Mouse (Mus musculus): ENCODE measurements at regions not wholly inside any gene's neighbourhood (a gene's known extent, or its start where the extent isn't known, plus 50 kb on each side); places are given as distances from the start of the nearest gene placed in this dataset.

- Histone ChIP-seq H3K27ac (ENCODE audit: control insufficient read depth, insufficient read depth, low read depth, low read length) (no peak overlapping the region), H3K36me3 (ENCODE audit: control insufficient read depth, insufficient read depth, low read length) (no peaks in the 10 kb centered on the region), H3K4me3 (ENCODE audit: control insufficient read depth, low read depth, low read length) (no peak overlapping the region), H3K4me1 (ENCODE audit: control insufficient read depth, insufficient read depth, low read length) (no peaks in the 10 kb centered on the region), H3K27me3 (ENCODE audit: control insufficient read depth, insufficient read depth, low read length) (no peaks in the 10 kb centered on the region)
- no peak for TF ChIP-seq CTCF (IDR thresholded peaks at IDR 0.05; ENCODE audit: control insufficient read depth, insufficient read depth, insufficient replicate concordance, low read depth, low read length)
These were observed 75.8 kb upstream of the Cpm start for GRCm38 (mm10) chr10:117553211-117554186.

GRCm38 (mm10) chr10:117552049-117552652 lies 77.1 kb upstream of the Cpm start:
- H3K27ac ChIP-seq (ENCODE audit: control insufficient read depth, insufficient read depth, low read depth, low read length), result no peak overlapping the region

DNA sequence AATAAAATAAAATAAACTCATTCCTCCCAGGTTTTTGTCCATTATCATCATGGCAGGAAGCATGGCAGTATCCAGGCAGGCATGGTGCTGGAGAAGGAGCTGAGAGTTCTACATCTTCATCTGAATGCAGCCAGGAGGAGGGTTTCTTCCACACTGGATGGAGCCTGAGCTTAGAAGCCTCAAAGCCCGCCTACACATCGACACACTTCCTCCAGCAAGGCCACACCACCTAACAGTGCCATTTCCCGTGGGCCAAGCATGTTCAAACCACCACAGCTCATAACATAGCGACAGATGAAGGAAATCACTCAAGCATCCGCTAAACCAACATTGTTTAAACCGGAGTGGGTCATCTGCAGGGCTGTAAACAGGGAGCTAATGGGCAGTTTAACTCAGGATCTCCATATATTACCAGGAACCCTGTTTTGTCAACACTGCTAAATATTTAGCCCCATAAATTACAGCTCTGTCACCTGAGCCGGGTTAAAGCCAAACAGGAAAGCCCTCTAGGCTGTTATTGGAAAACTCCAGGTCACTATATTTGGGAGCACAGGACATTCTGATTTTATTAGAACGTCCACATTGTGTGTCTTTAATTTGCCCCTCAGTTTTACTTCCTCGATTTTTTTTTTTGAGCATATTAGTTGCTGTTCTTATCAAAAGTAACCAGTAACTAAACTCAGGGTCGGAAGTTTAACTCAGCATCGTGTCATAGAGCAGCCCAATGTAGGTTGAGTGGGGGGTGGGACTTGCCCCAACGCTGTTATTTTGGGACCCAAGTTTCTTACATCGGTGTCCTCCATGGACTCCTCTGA lies 77.9 kb upstream of the Cpm start:
- Histone ChIP-seq H3K4me3 (ENCODE audit: control insufficient read depth, low read depth, low read length) (no peak overlapping the region), H3K4me1 (ENCODE audit: control insufficient read depth, insufficient read depth, low read length) (no peaks in the 10 kb centered on the region), H3K27ac (ENCODE audit: control insufficient read depth, insufficient read depth, low read depth, low read length) (no peak overlapping the region), H3K27me3 (ENCODE audit: control insufficient read depth, insufficient read depth, low read length) (no peaks in the 10 kb centered on the region), H3K36me3 (ENCODE audit: control insufficient read depth, insufficient read depth, low read length) (no peaks in the 10 kb centered on the region)
- TF ChIP-seq CTCF (IDR thresholded peaks at IDR 0.05; ENCODE audit: control insufficient read depth, insufficient read depth, insufficient replicate concordance, low read depth, low read length), result no peak
- no peak for TF ChIP-seq POLR2A (IDR thresholded peaks at IDR 0.05; ENCODE audit: control insufficient read depth, low read depth, low read length)

More at GRCm38 (mm10) chr10:117552049-117552652, 77.1 kb upstream of the Cpm start:
- Histone ChIP-seq H3K4me3 (ENCODE audit: control insufficient read depth, low read depth, low read length) (no peak overlapping the region), H3K27me3 (ENCODE audit: control insufficient read depth, insufficient read depth, low read length) (no peaks in the 10 kb centered on the region), H3K36me3 (ENCODE audit: control insufficient read depth, insufficient read depth, low read length) (no peaks in the 10 kb centered on the region), H3K4me1 (ENCODE audit: control insufficient read depth, insufficient read depth, low read length) (no peaks in the 10 kb centered on the region)
- no peak for TF ChIP-seq CTCF (IDR thresholded peaks at IDR 0.05; ENCODE audit: control insufficient read depth, insufficient read depth, insufficient replicate concordance, low read depth, low read length)
- no peak for TF ChIP-seq POLR2A (IDR thresholded peaks at IDR 0.05; ENCODE audit: control insufficient read depth, low read depth, low read length)

- no peaks in the 10 kb centered on the region for H3K36me3 ChIP-seq (ENCODE audit: control insufficient read depth, insufficient read depth, low read length)
- no peak for TF ChIP-seq CTCF (IDR thresholded peaks at IDR 0.05; ENCODE audit: control insufficient read depth, insufficient read depth, insufficient replicate concordance, low read depth, low read length)
- no peak for TF ChIP-seq POLR2A (IDR thresholded peaks at IDR 0.05; ENCODE audit: control insufficient read depth, low read depth, low read length)
- no peaks in the 10 kb centered on the region for H3K27me3 ChIP-seq (ENCODE audit: control insufficient read depth, insufficient read depth, low read length)
- H3K4me1 ChIP-seq (ENCODE audit: control insufficient read depth, insufficient read depth, low read length), result no peaks in the 10 kb centered on the region
- no peak overlapping the region for H3K4me3 ChIP-seq (ENCODE audit: control insufficient read depth, low read depth, low read length)
- no peak overlapping the region for H3K27ac ChIP-seq (ENCODE audit: control insufficient read depth, insufficient read depth, low read depth, low read length)
These were observed 79.3 kb upstream of the Cpm start for GRCm38 (mm10) chr10:117549854-117550605.

DNA sequence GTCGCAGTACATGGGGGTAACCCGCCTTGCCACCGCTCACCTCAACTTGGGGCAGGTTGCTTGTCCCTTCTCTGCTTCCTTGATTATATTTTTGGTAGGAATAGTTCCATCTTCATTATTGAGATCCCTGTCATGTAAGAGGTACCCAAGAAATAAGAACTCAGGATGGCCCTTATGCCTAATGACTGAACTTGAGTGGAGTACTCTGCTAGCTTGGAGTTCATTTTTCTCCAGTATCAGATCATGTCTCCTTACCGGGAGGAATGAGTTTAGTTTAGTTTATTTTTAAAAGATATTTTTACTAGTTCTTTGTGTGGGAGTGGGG lies 79.8 kb upstream of the Cpm start:
- H3K27ac ChIP-seq (ENCODE audit: control insufficient read depth, insufficient read depth, low read depth, low read length), result no peak overlapping the region
- H3K4me3 ChIP-seq (ENCODE audit: control insufficient read depth, low read depth, low read length), result no peak overlapping the region
- no peaks in the 10 kb centered on the region for H3K4me1 ChIP-seq (ENCODE audit: control insufficient read depth, insufficient read depth, low read length)
- TF ChIP-seq CTCF (IDR thresholded peaks at IDR 0.05; ENCODE audit: control insufficient read depth, insufficient read depth, insufficient replicate concordance, low read depth, low read length), result no peak
- TF ChIP-seq POLR2A (IDR thresholded peaks at IDR 0.05; ENCODE audit: control insufficient read depth, low read depth, low read length), result no peak
- H3K27me3 ChIP-seq (ENCODE audit: control insufficient read depth, insufficient read depth, low read length), result no peaks in the 10 kb centered on the region
- no peaks in the 10 kb centered on the region for H3K36me3 ChIP-seq (ENCODE audit: control insufficient read depth, insufficient read depth, low read length)

GRCm38 (mm10) chr10:117548775-117549505 lies 80.4 kb upstream of the Cpm start:
- H3K27me3 ChIP-seq (ENCODE audit: control insufficient read depth, insufficient read depth, low read length), result no peaks in the 10 kb centered on the region
- H3K4me3 ChIP-seq (ENCODE audit: control insufficient read depth, low read depth, low read length), result no peak overlapping the region
- H3K27ac ChIP-seq (ENCODE audit: control insufficient read depth, insufficient read depth, low read depth, low read length), result no peak overlapping the region
- H3K36me3 ChIP-seq (ENCODE audit: control insufficient read depth, insufficient read depth, low read length), result no peaks in the 10 kb centered on the region
- no peaks in the 10 kb centered on the region for H3K4me1 ChIP-seq (ENCODE audit: control insufficient read depth, insufficient read depth, low read length)
- TF ChIP-seq POLR2A (IDR thresholded peaks at IDR 0.05; ENCODE audit: control insufficient read depth, low read depth, low read length), result no peak
- TF ChIP-seq CTCF (IDR thresholded peaks at IDR 0.05; ENCODE audit: control insufficient read depth, insufficient read depth, insufficient replicate concordance, low read depth, low read length), result no peak

Measured in testis, adult 2 months (tissue).